24 mouse cellular contexts compared by ENCODE assay signal in genomic region chr16:43732900-43733299, GRCm38 (mm10). TPM values are rescaled to one million over a fixed set of nuclear protein-coding genes. Genes with fewer than 3 reads are reported as not detected.
"Had no signal": no experiment of that assay in that cellular context is flagged by ENCODE, and none has a peak within 500 bp of the region (broad histone marks: within the 10 kb centered on the region; RNA-seq: fewer than 3 reads in every experiment).

No protein-coding gene starts in this region.

- DNase-seq: retina, postnatal 1 day; right cerebral cortex, adult 18-20 months; right cerebral cortex, postnatal 14 days; right cerebral cortex, postnatal 25 days; spleen, adult 18-20 months; thymus, adult 18-20 months; thymus, adult 2 months; thymus, postnatal 14 days; thymus, postnatal 25 days; thymus, postnatal 36 days; thymus, postnatal 4 days had no signal

- H3K4me3 ChIP-seq: neural tube, embryonic 12.5 days; neural tube, embryonic 13.5 days; neural tube, embryonic 15.5 days; stomach, embryonic 15.5 days had no signal

- H3K4me2 ChIP-seq: neural tube, embryonic 12.5 days; neural tube, embryonic 13.5 days; neural tube, embryonic 15.5 days; stomach, embryonic 15.5 days had no signal

- H3K36me3 ChIP-seq: neural tube, embryonic 12.5 days; neural tube, embryonic 13.5 days; neural tube, embryonic 15.5 days; stomach, embryonic 15.5 days had no signal

- H3K9ac ChIP-seq: neural tube, embryonic 12.5 days; neural tube, embryonic 13.5 days; neural tube, embryonic 15.5 days; stomach, embryonic 15.5 days had no signal

- H3K4me1 ChIP-seq: neural tube, embryonic 12.5 days; neural tube, embryonic 13.5 days; neural tube, embryonic 15.5 days; stomach, embryonic 15.5 days had no signal

- H3K27ac ChIP-seq: neural tube, embryonic 12.5 days; neural tube, embryonic 13.5 days; neural tube, embryonic 15.5 days; stomach, embryonic 15.5 days; stomach, postnatal 0 days had no signal

- H3K27me3 ChIP-seq: neural tube, embryonic 12.5 days; neural tube, embryonic 13.5 days; neural tube, embryonic 15.5 days; stomach, embryonic 15.5 days had no signal

- H3K9me3 ChIP-seq: neural tube, embryonic 12.5 days; neural tube, embryonic 13.5 days; neural tube, embryonic 15.5 days; stomach, embryonic 15.5 days had no signal

RNA-seq across cellular contexts. Expression of gene Drd3, which starts 20.9 kb away (rescaled TPM):
- total RNA-seq: neutrophil, adult 5-6 weeks had no signal
- polyA plus RNA-seq: neural tube, embryonic 12.5 days; neural tube, embryonic 13.5 days; neural tube, embryonic 14.5 days; neural tube, embryonic 15.5 days; spleen, adult 2 months; stomach, embryonic 14.5 days; stomach, embryonic 16.5 days; testis, adult 2 months; thymus, adult 2 months; thymus, postnatal 0 days; urinary bladder, adult 2 months had no signal
